Mouse (Mus musculus) intestine, embryonic 15.5 days (tissue): ENCODE measurements around the gene Gjd3. TPM values are rescaled to one million over a fixed set of nuclear protein-coding genes. Genes with fewer than 3 reads are reported as not detected.

ENCODE experiments used
- polyA plus RNA-seq: library from polyadenylated mRNA; unstranded; fragments of >200 nt; fragmentation: Nextera tagmentation; extraction: Ambion mirVana; gene quantifications from 2 replicates; pipeline ENCODE4 v1.2.1, GENCODE M21; 2015

Gene Gjd3
- polyA plus RNA-seq, 1 experiment from 2014 or later, result 0.35 TPM

Other genes with a start within 250 kb of the Gjd3 start
- 42.7 and 45.5 TPM in 2 replicates for gene Thra, start 242.4 kb downstream of the Gjd3 start, polyA plus RNA-seq
- 2.6 and 2.7 TPM in 2 replicates for gene Nr1d1, start 207.7 kb downstream of the Gjd3 start, polyA plus RNA-seq
- gene Msl1, start 187.5 kb downstream of the Gjd3 start, polyA plus RNA-seq, result 18.9 and 19.7 TPM in 2 replicates
- gene Casc3, start 178.1 kb downstream of the Gjd3 start, polyA plus RNA-seq, result 28.2 and 29.8 TPM in 2 replicates
- gene Rapgefl1, start 146.2 kb downstream of the Gjd3 start, polyA plus RNA-seq, result 1.1 and 1.2 TPM in 2 replicates
- gene Wipf2, start 119.4 kb downstream of the Gjd3 start, polyA plus RNA-seq, result 3.7 and 4.2 TPM in 2 replicates
- gene Cdc6, start 75.2 kb downstream of the Gjd3 start, polyA plus RNA-seq, result 24.0 and 26.7 TPM in 2 replicates
- gene Rara, start 55.2 kb downstream of the Gjd3 start, polyA plus RNA-seq, result 30.7 and 31.5 TPM in 2 replicates
- gene Top2a, start 41.2 kb upstream of the Gjd3 start, polyA plus RNA-seq, result 183 and 194 TPM in 2 replicates
- 426 and 441 TPM in 2 replicates for gene Igfbp4, start 58.2 kb upstream of the Gjd3 start, polyA plus RNA-seq
- gene Tns4, start 106.3 kb upstream of the Gjd3 start, polyA plus RNA-seq, result 0.58 and 0.93 TPM in 2 replicates
- gene Ccr7, start 172.1 kb upstream of the Gjd3 start, polyA plus RNA-seq, result 0.43 and 0.87 TPM in 2 replicates
- 186 and 190 TPM in 2 replicates for gene Smarce1, start 248.0 kb upstream of the Gjd3 start, polyA plus RNA-seq